ENCODE assay signal across 15 mouse cellular contexts in the genomic region with DNA sequence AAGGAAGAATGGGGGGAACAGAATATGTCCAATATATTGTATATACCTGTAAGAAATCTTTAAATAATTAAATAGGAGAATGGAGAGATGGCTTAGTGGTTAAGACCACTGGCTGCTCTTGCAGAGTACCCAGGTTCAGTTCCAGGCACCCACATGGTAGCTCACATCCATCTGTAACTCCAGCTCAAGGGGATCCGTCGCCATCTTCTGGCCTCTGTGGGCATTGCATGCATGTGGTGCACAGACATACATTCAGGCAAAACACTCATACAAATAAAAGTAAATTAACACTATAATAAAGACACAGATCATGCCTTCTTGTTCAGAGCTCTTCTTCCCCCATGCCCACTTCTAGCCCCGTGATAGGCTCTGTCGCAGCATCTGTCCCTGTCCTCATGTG.
DNase-seq lines count a peak whose midpoint lies in the region; ATAC-seq and TF ChIP-seq lines count a peak whose summit lies in the region.
"Had no signal": no experiment of that assay in that cellular context is flagged by ENCODE, and none has a peak within 500 bp of the region (broad histone marks: within the 10 kb centered on the region; RNA-seq: fewer than 3 reads in every experiment).

No protein-coding gene starts in this region.

- peak; percentile 46 for TF ChIP-seq CTCF in hindbrain, postnatal 0 days (IDR thresholded peaks at IDR 0.05; ENCODE audit: low read depth)
- 0 out of 2 replicates have a peak, but pooled peaks have one; percentile 16 for TF ChIP-seq CTCF in lung, adult 2 months (IDR thresholded peaks at IDR 0.05; ENCODE audit: insufficient read depth, low read length)
- peak; percentile 47 for TF ChIP-seq CTCF in E14TG2a.4 (conservative IDR thresholded peaks at IDR 0.05; ENCODE audit: low read length)

- peaks cover 4% of the 10 kb centered on the region for H3K9me3 ChIP-seq in hindbrain, postnatal 0 days (ENCODE audit: low read length)
- H3K9me3 ChIP-seq in hindbrain, embryonic 13.5 days: peaks cover 15% of the 10 kb centered on the region; the same call in 1 of the 2 replicates
- H3K9me3 ChIP-seq in E14TG2a.4 (ENCODE audit: low read length): peaks cover 13% of the 10 kb centered on the region

- 82% methylated on average over 4 of the region's 4 CpGs for WGBS in hindbrain, postnatal 0 days
- WGBS in hindbrain, embryonic 13.5 days: 77% methylated on average over 4 of the region's 4 CpGs
- WGBS in lung, adult 2 months: 86% methylated on average over 4 of the region's 4 CpGs

- H3K4me1 ChIP-seq in hindbrain, postnatal 0 days (ENCODE audit: insufficient read depth, low read length): no peaks in the 10 kb centered on the region
- no peaks in the 10 kb centered on the region for H3K4me1 ChIP-seq in hindbrain, embryonic 13.5 days (replicated peaks)
- no peaks in the 10 kb centered on the region for H3K4me1 ChIP-seq in lung, adult 2 months (ENCODE audit: control insufficient read depth, insufficient read depth, low read length)
- H3K4me1 ChIP-seq in E14TG2a.4 (replicated peaks; ENCODE audit: low read depth, low read length): peaks cover 9% of the 10 kb centered on the region
- H3K4me1 ChIP-seq: heart, embryonic 12.5 days; neural tube, embryonic 13.5 days had no signal

- H3K36me3 ChIP-seq in hindbrain, postnatal 0 days (ENCODE audit: insufficient read depth, low read length): no peaks in the 10 kb centered on the region
- H3K36me3 ChIP-seq in hindbrain, embryonic 13.5 days: no peaks in the 10 kb centered on the region
- H3K36me3 ChIP-seq in E14TG2a.4 (ENCODE audit: insufficient read depth, low read length): no peaks in the 10 kb centered on the region
- H3K36me3 ChIP-seq: neural tube, embryonic 13.5 days had no signal

- H3K4me2 ChIP-seq in hindbrain, postnatal 0 days (ENCODE audit: low read depth, low read length): no peak overlapping the region
- no peak overlapping the region for H3K4me2 ChIP-seq in hindbrain, embryonic 13.5 days
- H3K4me2 ChIP-seq: heart, embryonic 12.5 days; neural tube, embryonic 13.5 days had no signal

- H3K9ac ChIP-seq in hindbrain, postnatal 0 days (replicated peaks; ENCODE audit: low read length): no peak overlapping the region
- no peak overlapping the region for H3K9ac ChIP-seq in hindbrain, embryonic 13.5 days
- H3K9ac ChIP-seq: heart, embryonic 12.5 days; neural tube, embryonic 13.5 days had no signal

- no peak for ATAC-seq in hindbrain, postnatal 0 days
- no peak for ATAC-seq in hindbrain, embryonic 13.5 days (ENCODE audit: low FRiP score)
- ATAC-seq: activated CD4-positive, CD25-positive, alpha-beta regulatory T cell, adult 4 months; midbrain, embryonic 16.5 days had no signal

- no peak overlapping the region for H3K4me3 ChIP-seq in hindbrain, postnatal 0 days (ENCODE audit: low read length)
- H3K4me3 ChIP-seq in hindbrain, embryonic 13.5 days: no peak overlapping the region
- H3K4me3 ChIP-seq in lung, adult 2 months (replicated peaks; ENCODE audit: extremely low read depth, low read depth, low read length): no peak overlapping the region
- no peak overlapping the region for H3K4me3 ChIP-seq in E14TG2a.4 (replicated peaks; ENCODE audit: low read length)
- H3K4me3 ChIP-seq: heart, embryonic 12.5 days; neural tube, embryonic 13.5 days had no signal

- no peak for DNase-seq in hindbrain, postnatal 0 days (ENCODE audit: low spot score)
- no peak for DNase-seq in lung, adult 2 months
- no peak for DNase-seq in lung, postnatal 25 days (ENCODE audit: low spot score)
- DNase-seq in ZHBTc4 (ENCODE audit: low read depth, low spot score): peak; percentile 46
- no peak for DNase-seq in urinary bladder, postnatal 36 days (ENCODE audit: low spot score in 2 of 2)
- no peak for DNase-seq in adipocyte (ENCODE audit: low spot score)
- DNase-seq: cerebellum, adult 8-10 months; gastrocnemius, postnatal 25 days had no signal

- no peak overlapping the region for H3K27ac ChIP-seq in hindbrain, postnatal 0 days
- no peak overlapping the region for H3K27ac ChIP-seq in hindbrain, embryonic 13.5 days
- H3K27ac ChIP-seq: macrophage; neural tube, embryonic 13.5 days had no signal

- H3K27me3 ChIP-seq in hindbrain, postnatal 0 days (ENCODE audit: insufficient read depth, low read length): no peaks in the 10 kb centered on the region
- 0 out of 2 replicates have a peak, but pooled peaks cover 4% of the 10 kb centered on the region for H3K27me3 ChIP-seq in hindbrain, embryonic 13.5 days
- H3K27me3 ChIP-seq in E14TG2a.4 (ENCODE audit: insufficient read depth, low read length): peaks cover 25% of the 10 kb centered on the region
- H3K27me3 ChIP-seq: heart, embryonic 12.5 days; neural tube, embryonic 13.5 days had no signal

- no peak for TF ChIP-seq POLR2A in lung, adult 2 months (IDR thresholded peaks at IDR 0.05; ENCODE audit: borderline replicate concordance, extremely low read depth, low read depth, low read length)
